Mouse (Mus musculus) embryo, embryonic 11.5 days (tissue): ENCODE data around the gene Dop1a.

ENCODE experiments used
- DNase-seq: peaks from one replicate; pipeline ENCODE4 v3.0.0-alpha.2; 2012; ENCODE audit warnings: low read depth, low spot score

Dop1a gene

DNA sequence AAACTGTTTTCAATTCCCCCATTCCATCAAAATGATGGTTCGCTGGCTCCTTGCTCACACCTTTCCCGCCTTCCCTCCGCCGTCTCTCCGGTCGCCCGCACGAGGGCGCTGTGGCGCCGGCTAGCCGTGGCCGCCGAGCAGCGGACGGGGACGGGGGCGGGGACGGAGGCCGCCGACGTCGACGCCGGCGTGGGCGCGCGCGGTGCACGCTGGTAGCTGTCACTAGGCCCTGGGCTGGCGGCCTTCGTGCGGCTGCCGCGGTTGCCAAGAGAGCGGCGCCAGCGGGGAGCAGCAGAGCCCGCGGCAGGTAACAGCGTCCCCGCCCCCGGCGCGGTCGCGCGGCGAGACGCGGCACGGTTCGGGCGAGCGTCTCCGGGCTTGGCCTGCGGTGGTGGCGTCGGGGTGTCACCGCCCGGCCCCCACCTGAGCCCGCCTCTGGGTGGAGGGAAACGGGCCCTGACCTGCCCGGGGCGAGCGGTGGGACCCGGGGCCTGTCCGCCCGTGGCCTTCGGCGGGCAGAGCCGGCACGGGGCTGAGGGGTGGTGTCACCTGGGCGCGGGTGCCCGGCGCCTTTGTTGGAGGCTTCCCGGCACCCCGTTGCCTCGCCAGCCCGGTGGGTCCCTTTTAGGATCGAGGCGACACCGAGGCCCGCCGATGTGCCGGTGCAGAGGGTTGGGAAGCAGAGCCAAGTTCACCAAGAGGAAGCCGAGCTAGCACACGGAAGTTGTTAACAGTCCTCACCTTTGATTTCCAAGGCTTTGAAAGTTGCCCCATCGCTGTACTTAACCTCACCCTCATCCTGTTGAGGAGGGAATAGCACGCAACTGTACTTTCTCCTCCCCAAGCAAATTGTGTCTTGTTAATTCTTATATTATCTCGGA, at the start of gene Dop1a:
Gene Dop1a, plus strand, starts transcription at position 165 of the 881 bp plus-strand sequence.
- peak; percentile 84 for DNase-seq

- no peak for DNase-seq
These were observed 49.0 kb upstream of the Dop1a start for GRCm38 (mm10) chr9:86417971-86418370.

DNA sequence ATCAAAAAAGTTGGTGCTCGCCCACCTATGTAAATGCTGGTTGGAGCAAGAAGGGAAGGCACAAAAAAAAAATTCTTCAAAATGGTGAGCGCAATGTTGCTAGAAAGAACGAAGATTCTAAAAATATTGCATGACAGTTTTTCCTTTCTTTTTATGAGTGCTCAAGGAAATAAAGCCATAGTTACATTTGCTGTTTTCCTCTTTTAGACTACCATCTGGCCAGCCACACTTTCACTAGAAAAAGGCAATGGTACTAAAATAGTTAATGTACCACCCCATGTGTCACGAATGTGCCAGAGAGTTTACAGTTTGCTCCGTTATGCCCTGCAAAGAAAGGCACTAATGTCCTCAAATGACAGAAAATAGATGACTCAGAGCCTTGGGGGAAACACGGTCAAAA, 47.6 kb upstream of the Dop1a start:
- DNase-seq, result no peak

DNA sequence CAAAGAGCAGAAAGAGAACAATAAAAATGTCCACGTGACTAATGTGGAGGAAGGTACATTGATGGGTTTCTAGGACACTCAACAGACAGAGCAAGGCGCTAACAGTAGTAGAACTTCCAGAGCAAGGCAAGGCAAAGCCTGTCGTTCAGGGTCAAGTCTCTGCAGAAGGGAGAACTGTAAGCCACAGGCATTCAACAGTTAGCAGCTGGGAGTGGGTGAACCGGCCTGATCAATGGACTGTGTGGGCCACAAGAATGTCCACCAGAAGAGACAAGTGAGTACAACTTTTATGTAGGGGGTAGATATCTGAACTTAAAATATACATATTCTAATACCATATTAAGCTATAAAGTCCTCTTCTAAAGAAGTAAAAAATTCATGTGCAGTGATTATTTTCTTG, 43.6 kb upstream of the Dop1a start:
- no peak for DNase-seq

- no peak for DNase-seq
These were observed 31.4 kb upstream of the Dop1a start for GRCm38 (mm10) chr9:86435510-86435909.

DNA sequence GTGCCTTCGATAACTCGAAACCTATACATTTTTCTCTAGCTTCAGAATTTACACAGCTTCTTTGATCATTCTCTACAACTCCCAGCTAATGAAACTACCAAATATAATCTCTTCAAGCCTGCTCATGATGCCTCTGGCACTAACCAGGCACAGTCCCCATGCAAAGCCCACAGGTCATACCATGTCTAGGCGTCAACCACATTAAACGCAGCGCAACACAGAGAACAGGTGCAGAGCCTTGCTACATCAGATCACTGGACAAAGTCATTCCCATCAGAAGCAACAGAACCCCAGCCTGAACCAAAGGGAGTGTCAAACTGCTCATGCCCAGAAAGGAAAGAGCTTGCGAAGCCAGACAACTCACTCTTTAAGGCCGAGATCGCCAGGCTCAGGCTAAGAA, 30.3 kb upstream of the Dop1a start:
- no peak for DNase-seq

GRCm38 (mm10) chr9:86438337-86439009, 28.5 kb upstream of the Dop1a start:
- DNase-seq, result no peak

GRCm38 (mm10) chr9:86442248-86442647, 24.7 kb upstream of the Dop1a start:
- DNase-seq, result no peak

DNA sequence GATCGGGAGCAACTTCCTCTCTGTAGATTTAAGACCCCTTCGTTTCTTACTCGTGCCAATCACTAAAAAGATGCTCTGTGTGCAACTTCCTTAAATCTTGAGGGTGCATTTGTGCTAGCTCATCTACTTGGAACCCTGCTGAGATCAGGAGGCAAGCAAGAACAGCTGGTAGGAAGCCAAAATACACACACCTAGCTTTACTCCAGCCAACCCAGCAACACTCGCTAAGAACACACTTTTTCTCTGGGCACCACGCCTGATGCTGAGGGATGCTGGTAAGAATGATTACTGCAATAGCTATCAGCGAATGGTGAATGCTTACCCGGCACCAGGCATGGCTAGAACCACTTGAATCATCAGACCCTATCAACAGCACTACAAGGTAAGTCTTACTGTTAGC, 20.1 kb upstream of the Dop1a start:
- DNase-seq, result no peak

- DNase-seq, result no peak
These were observed 19.5 kb upstream of the Dop1a start for GRCm38 (mm10) chr9:86447431-86447830.

GRCm38 (mm10) chr9:86449581-86449980, 17.4 kb upstream of the Dop1a start:
- peak; percentile 67 for DNase-seq

DNA sequence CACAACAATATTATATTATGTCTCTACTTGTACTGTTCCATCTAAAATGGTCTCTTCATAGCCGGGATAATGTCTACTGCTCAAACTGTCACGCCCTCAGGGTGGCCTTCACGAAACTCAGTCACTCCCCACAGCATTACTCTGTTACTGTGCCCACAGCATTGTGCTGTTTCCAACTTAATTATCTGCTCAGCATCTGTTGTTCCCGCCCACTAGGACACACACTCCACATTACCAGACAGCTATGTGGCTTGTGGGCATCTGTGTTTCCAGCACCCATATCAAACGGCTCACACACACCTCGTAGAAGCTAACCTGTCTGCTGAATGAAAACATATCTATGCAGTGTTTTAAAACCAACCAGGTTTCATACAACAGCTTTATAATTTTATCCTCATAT, 15.9 kb upstream of the Dop1a start:
- DNase-seq, result no peak

GRCm38 (mm10) chr9:86451617-86452016, 15.3 kb upstream of the Dop1a start:
- peak; percentile 59 for DNase-seq

DNA sequence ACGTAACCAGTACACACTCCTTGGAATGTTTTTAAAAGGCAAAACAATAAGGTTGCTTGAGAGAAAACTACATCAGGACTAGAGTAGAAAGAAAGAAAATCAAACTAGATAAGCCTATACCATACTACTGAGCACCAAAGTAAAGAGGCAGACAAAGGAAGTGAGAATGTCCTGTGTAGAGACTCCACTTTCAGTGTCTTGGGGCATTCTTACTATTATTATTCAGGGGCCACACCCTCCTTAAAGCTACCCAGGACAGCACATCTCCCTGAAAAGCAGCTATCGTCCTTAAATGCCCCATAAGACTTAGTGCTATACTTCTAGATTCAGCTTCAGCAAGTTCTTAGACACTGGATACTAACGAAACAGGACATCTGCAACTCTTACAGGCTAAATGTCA, 13.3 kb upstream of the Dop1a start:
- DNase-seq, result no peak

GRCm38 (mm10) chr9:86464151-86465105, 2.5 kb upstream of the Dop1a start, which contains the start of gene Ube2cbp:
Gene Ube2cbp (minus strand): TSS chr9:86464950.
- peak; percentile 84 for DNase-seq

DNA sequence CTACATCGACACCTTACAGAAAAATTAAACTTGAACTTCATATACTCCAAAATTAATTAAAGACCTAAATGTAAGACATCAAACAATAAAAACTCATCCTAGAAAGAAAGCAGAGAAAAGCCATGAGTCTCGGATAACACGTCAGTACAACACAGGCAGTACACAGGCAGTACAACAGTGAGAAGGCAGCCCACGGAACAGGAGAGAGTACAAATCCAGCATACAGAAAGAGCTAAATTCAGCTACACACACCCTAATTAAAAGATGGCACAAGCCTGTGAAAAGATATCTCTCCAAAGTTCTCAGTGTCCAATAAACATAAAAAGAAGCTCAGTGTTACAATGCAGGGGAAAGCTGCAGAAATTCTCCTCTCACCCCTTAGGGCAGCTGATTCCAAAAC, 9.0 kb downstream of the Dop1a start:
- no peak for DNase-seq

GRCm38 (mm10) chr9:86476763-86477162, 9.8 kb downstream of the Dop1a start:
- no peak for DNase-seq

GRCm38 (mm10) chr9:86478414-86479093, 11.6 kb downstream of the Dop1a start:
- DNase-seq, result no peak

DNA sequence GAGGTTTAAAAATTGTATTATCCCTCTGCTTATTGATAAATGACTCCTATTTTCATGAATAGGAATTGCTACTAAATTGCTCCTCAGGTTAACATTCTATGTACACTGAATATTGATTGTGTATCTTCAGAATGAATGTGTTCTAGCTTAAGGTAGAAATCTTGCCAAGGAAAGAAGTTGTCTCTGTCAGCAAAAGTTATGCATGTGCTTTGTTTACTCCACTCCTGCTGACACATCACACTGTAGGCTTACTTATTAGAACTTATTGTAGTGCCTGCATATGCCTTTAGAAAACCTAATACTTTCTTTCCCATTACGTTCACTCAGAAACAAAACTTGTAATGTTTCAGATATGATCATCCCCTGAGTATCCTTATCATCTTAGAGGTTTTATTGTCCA, 15.3 kb downstream of the Dop1a start:
- no peak for DNase-seq

GRCm38 (mm10) chr9:86491740-86492139, 24.8 kb downstream of the Dop1a start:
- DNase-seq, result no peak

GRCm38 (mm10) chr9:86496261-86496660, 29.3 kb downstream of the Dop1a start:
- DNase-seq, result no peak
